Mouse (Mus musculus) adrenal gland (tissue): ENCODE measurements around the gene Desi2.
"Not testable (repeated sequence)": the region's sequence is repeated elsewhere in the genome, so short reads cannot be mapped to it uniquely, and the experiment has no call there.

ENCODE experiments used
- intact Hi-C: fragments of 180-260 bp; cut with DNase I; formaldehyde crosslinking; loops from one replicate; pipeline ENCODE4 v1.15.1; 2025

Gene Desi2

GRCm38 (mm10) chr1:178256351-178256750 lies 69.1 kb downstream of the Desi2 start:
- intact Hi-C loops = no loop called here

GRCm38 (mm10) chr1:178258821-178259220 lies 71.6 kb downstream of the Desi2 start:
- intact Hi-C loops = no loop called here

- intact Hi-C loops = not testable (repeated sequence)
Observed at GRCm38 (mm10) chr1:178265381-178265780, 78.2 kb downstream of the Desi2 start.

GRCm38 (mm10) chr1:178270635-178271034 lies 83.4 kb downstream of the Desi2 start:
- intact Hi-C loops = no loop called here

- intact Hi-C loops = no loop called here
Observed at GRCm38 (mm10) chr1:178275174-178275730, 88.0 kb downstream of the Desi2 start.

GRCm38 (mm10) chr1:178275738-178276053 lies 88.5 kb downstream of the Desi2 start:
- intact Hi-C loops = no loop called here

GRCm38 (mm10) chr1:178276054-178276911 lies 89.1 kb downstream of the Desi2 start:
- intact Hi-C loops = no loop called here

GRCm38 (mm10) chr1:178283314-178283713 lies 96.1 kb downstream of the Desi2 start:
- intact Hi-C loops = not testable (repeated sequence)

GRCm38 (mm10) chr1:178283946-178284720 lies 96.9 kb downstream of the Desi2 start:
- intact Hi-C loops = no loop called here

- intact Hi-C loops = no loop called here
Observed at GRCm38 (mm10) chr1:178287601-178288176, 100.5 kb downstream of the Desi2 start.

GRCm38 (mm10) chr1:178291716-178292115 lies 104.5 kb downstream of the Desi2 start:
- intact Hi-C loops = no loop called here

- intact Hi-C loops = no loop called here
Observed at GRCm38 (mm10) chr1:178294051-178294450, 106.8 kb downstream of the Desi2 start.

GRCm38 (mm10) chr1:178301261-178301660 lies 114.0 kb downstream of the Desi2 start:
- intact Hi-C loops = loop anchor here (10.0 kb wide), 1 partner anchor 356 kb away; no protein-coding TSS in a partner anchor

GRCm38 (mm10) chr1:178303425-178303824 lies 116.2 kb downstream of the Desi2 start:
- intact Hi-C loops = loop anchor here (1.0 to 10.0 kb wide), 2 partner anchors 156 to 359 kb away; no protein-coding TSS in a partner anchor
